Mouse (Mus musculus) yolk sac, embryonic 10.5 days (tissue): ENCODE results near the gene Hspb2.

ENCODE experiments used
- DNase-seq: peaks from one replicate; pipeline ENCODE4 v3.0.0-alpha.2; 2017; ENCODE audit warnings: low spot score

Gene Hspb2

GRCm38 (mm10) chr9:50752054-50752602 is at the start of gene Hspb2:
Hspb2 (minus strand) TSS chr9:50752354.
- no peak for DNase-seq

- no peak for DNase-seq
Measured at GRCm38 (mm10) chr9:50800985-50801384, 48.8 kb upstream of the Hspb2 start.

- no peak for DNase-seq
Measured at GRCm38 (mm10) chr9:50798368-50798767, 46.2 kb upstream of the Hspb2 start.

- no peak for DNase-seq
Measured at GRCm38 (mm10) chr9:50797641-50798040, 45.5 kb upstream of the Hspb2 start.

- no peak for DNase-seq
Measured at GRCm38 (mm10) chr9:50796776-50797175, 44.6 kb upstream of the Hspb2 start.

- DNase-seq = no peak
Measured at GRCm38 (mm10) chr9:50795266-50795665, 43.1 kb upstream of the Hspb2 start.

GRCm38 (mm10) chr9:50782155-50782554 is 30.0 kb upstream of the Hspb2 start:
- DNase-seq = no peak

GRCm38 (mm10) chr9:50776162-50776760 is 24.1 kb upstream of the Hspb2 start:
- DNase-seq = no peak

- DNase-seq = no peak
Measured at GRCm38 (mm10) chr9:50775662-50776126, 23.5 kb upstream of the Hspb2 start.

- peak; percentile 83 for DNase-seq
Measured at GRCm38 (mm10) chr9:50774991-50775612, 22.9 kb upstream of the Hspb2 start, which contains the start of the genes Alg9 and 1110032A03Rik. Alg9 (plus strand) TSS chr9:50775019. 1110032A03Rik (minus strand) TSS chr9:50775520.

GRCm38 (mm10) chr9:50774026-50774462 is 21.9 kb upstream of the Hspb2 start:
- DNase-seq = no peak

- no peak for DNase-seq
Measured at GRCm38 (mm10) chr9:50770011-50770410, 17.9 kb upstream of the Hspb2 start.

GRCm38 (mm10) chr9:50768107-50769002 is 16.2 kb upstream of the Hspb2 start, which contains the start of gene Fdxacb1:
Fdxacb1 (plus strand) TSS chr9:50768236.
- peak; percentile 98 for DNase-seq

GRCm38 (mm10) chr9:50767531-50768106 is 15.5 kb upstream of the Hspb2 start:
- DNase-seq = no peak

GRCm38 (mm10) chr9:50763331-50763730 is 11.2 kb upstream of the Hspb2 start:
- DNase-seq = no peak

GRCm38 (mm10) chr9:50761520-50762243 is 9.5 kb upstream of the Hspb2 start:
- DNase-seq = no peak

- no peak for DNase-seq
Measured at GRCm38 (mm10) chr9:50756711-50757110, 4.6 kb upstream of the Hspb2 start.

- DNase-seq = no peak
Measured at GRCm38 (mm10) chr9:50753947-50754346, 1.8 kb upstream of the Hspb2 start.

GRCm38 (mm10) chr9:50752784-50753615 is 846 bp upstream of the Hspb2 start:
- DNase-seq = peak; percentile 66

- DNase-seq = no peak
Measured at GRCm38 (mm10) chr9:50751323-50751722, 831 bp downstream of the Hspb2 start, which contains the start of gene Cryab. Cryab (plus strand) TSS chr9:50751325.
